In the genomic region with DNA sequence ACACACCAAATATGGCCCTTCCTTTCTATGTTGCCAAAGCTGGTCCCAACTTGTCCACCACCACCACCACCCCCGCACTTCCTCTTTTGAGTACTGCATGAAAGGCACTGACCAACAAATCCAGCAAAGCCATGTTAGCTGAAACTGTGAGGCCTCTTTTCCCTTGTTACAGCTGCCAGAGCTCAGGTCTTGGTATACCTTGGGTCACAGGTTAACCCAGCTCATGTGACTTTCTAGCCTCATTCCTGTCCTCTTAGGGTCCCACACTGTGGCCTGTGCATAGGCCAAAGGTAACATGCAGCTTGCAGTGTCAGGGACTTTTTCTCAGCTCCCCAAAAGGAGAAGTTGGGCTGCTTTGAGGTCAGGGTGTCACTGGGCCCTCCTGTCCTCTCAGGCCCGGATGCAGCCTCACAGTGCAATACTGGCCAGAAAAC, we compare ENCODE assay signal across 14 mouse cellular contexts. TPM values are rescaled to one million over a fixed set of nuclear protein-coding genes. Genes with fewer than 3 reads are reported as not detected.
DNase-seq lines count a peak whose midpoint lies in the region; ATAC-seq lines count a peak whose summit lies in the region.
"Had no signal": no experiment of that assay in that cellular context is flagged by ENCODE, and none has a peak within 500 bp of the region (broad histone marks: within the 10 kb centered on the region; RNA-seq: fewer than 3 reads in every experiment).

No protein-coding gene starts in this region.

- no peak for ATAC-seq in forebrain, embryonic 14.5 days
- ATAC-seq: intestine, postnatal 0 days; Patski had no signal

- no peak overlapping the region for H3K27ac ChIP-seq in forebrain, embryonic 14.5 days (ENCODE audit: low read depth, low read length)
- H3K27ac ChIP-seq: embryonic facial prominence, embryonic 15.5 days had no signal

- no peaks in the 10 kb centered on the region for H3K27me3 ChIP-seq in forebrain, embryonic 14.5 days (replicated peaks; ENCODE audit: control insufficient read depth, insufficient read depth, low read length)
- H3K27me3 ChIP-seq: embryonic facial prominence, embryonic 15.5 days; Patski had no signal

- H3K4me3 ChIP-seq in forebrain, embryonic 14.5 days (ENCODE audit: low read depth, low read length) = no peak overlapping the region
- H3K4me3 ChIP-seq: embryonic facial prominence, embryonic 15.5 days had no signal

- H3K4me1 ChIP-seq in forebrain, embryonic 14.5 days (ENCODE audit: control insufficient read depth, insufficient read depth, low read length) = no peaks in the 10 kb centered on the region
- H3K4me1 ChIP-seq: embryonic facial prominence, embryonic 15.5 days had no signal

- no peak overlapping the region for H3K4me2 ChIP-seq in forebrain, embryonic 14.5 days (ENCODE audit: low read length)
- H3K4me2 ChIP-seq: embryonic facial prominence, embryonic 15.5 days; lung, embryonic 14.5 days had no signal

- H3K9me3 ChIP-seq in forebrain, embryonic 14.5 days (replicated peaks; ENCODE audit: control insufficient read depth, low read length) = no peaks in the 10 kb centered on the region
- H3K9me3 ChIP-seq: embryonic facial prominence, embryonic 15.5 days had no signal

- H3K36me3 ChIP-seq in forebrain, embryonic 14.5 days (ENCODE audit: control insufficient read depth, insufficient read depth, low read length) = peaks cover 22% of the 10 kb centered on the region

- intact Hi-C loops in heart, postnatal 14 days (cut with DNase I) = no loop called here

- DNase-seq in heart, adult 11 months = peak; percentile 95
- DNase-seq in heart, postnatal 14 days = no peak
- DNase-seq in lung, postnatal 25 days (ENCODE audit: low spot score) = peak; percentile 34
- no peak for DNase-seq in lung, postnatal 10 days
- DNase-seq in monocyte, adult 2 months (ENCODE audit: low read depth in 1 of 2, low spot score in 2 of 2) = peak; percentile 59 to 80
- no peak for DNase-seq in cerebellum, adult 9-11 months
- no peak for DNase-seq in forebrain, embryonic 14.5 days (ENCODE audit: low spot score)
- DNase-seq in thymus, postnatal 25 days = no peak
- DNase-seq: adrenal gland, postnatal 14 days; cerebellum, adult 2 months; lung, embryonic 14.5 days had no signal

- WGBS in forebrain, embryonic 14.5 days = 96% methylated on average over 2 of the region's 2 CpGs

- H3K9ac ChIP-seq in forebrain, embryonic 14.5 days (ENCODE audit: low read length) = no peak overlapping the region
- H3K9ac ChIP-seq: embryonic facial prominence, embryonic 15.5 days; lung, embryonic 14.5 days had no signal

RNA-seq across cellular contexts. Expression of a gene that starts 23.5 kb away (rescaled TPM):
- 10 to 100 TPM; 23.9 to 28.8 TPM for total RNA-seq in heart, postnatal 14 days (2021)
- polyA plus RNA-seq in forebrain, embryonic 14.5 days (2014; fragmentation: Nextera tagmentation; extraction: Ambion mirVana) = 51.5 and 64.2 TPM in 2 replicates

RNA-seq across cellular contexts. Expression of a gene that starts 23.7 kb away (rescaled TPM):
- 10 to 100 TPM; 27.8 to 32.8 TPM for total RNA-seq in heart, postnatal 14 days (2021)
- 11.8 and 13.0 TPM in 2 replicates for polyA plus RNA-seq in forebrain, embryonic 14.5 days (2014; fragmentation: Nextera tagmentation; extraction: Ambion mirVana)

Comparison
In these comparisons a context has a peak if more than half of its experiments do, and no peak if none do; other contexts are left out.
1. DNase-seq: peak in heart, adult 11 months (single experiment), lung, postnatal 25 days (single experiment) and monocyte, adult 2 months (2 of 2); none in heart, postnatal 14 days (0 of 2), lung, postnatal 10 days (single experiment), cerebellum, adult 9-11 months (single experiment), forebrain, embryonic 14.5 days (single experiment) and thymus, postnatal 25 days (single experiment).